Mouse (Mus musculus) hematopoietic stem cell, adult 5-6 weeks (primary cell): ENCODE data around the gene Fam78b. TPM values are rescaled to one million over a fixed set of nuclear protein-coding genes. Genes with fewer than 3 reads are reported as not detected.

Experiments used
- ATAC-seq, 2 experiments: fragments of 125-278 bp in 1 of 2; replicated peaks in 1 of 2; 2 replicates each; pipeline ENCODE4 v1.8.0; 2016 to 2017; ENCODE audit warnings: inconsistent platforms in 2 of 2, mild to moderate bottlenecking in 2 of 2, moderate number of reproducible peaks in 2 of 2, low read depth in 1 of 2, moderate TSS enrichment in 1 of 2; ENCODE audit not compliant: low FRiP score in 2 of 2, poor library complexity in 2 of 2, severe bottlenecking in 2 of 2, insufficient read depth in 1 of 2, low TSS enrichment in 1 of 2
- total RNA-seq: library from RNA; stranded (forward); fragments of 172-1452, 232-1000 nt; gene quantifications from 2 replicates; pipeline ENCODE4 v1.2.3, GENCODE M21; 2017

Fam78b gene
- total RNA-seq, 1 experiment from 2014 or later = 0.20 TPM

DNA sequence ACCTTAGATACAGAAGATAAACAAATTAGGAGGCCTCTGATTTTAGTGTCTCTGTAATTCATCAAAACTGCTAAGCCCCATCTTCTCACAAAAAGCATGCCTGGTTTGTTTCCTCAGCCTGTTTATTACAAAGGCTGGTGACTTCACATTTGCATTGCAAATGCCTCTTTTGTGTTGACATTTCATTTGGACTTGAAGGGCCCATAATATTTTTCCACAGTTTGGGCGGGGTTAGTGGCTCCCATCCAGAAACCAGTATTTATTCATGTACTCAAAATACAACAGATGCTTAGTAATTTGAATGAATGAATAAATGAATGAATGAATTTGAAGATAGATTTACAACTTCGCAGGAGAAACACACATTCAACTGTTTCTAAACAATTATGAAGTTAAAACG, 115.5 kb downstream of the Fam78b start:
- no peak for ATAC-seq

DNA sequence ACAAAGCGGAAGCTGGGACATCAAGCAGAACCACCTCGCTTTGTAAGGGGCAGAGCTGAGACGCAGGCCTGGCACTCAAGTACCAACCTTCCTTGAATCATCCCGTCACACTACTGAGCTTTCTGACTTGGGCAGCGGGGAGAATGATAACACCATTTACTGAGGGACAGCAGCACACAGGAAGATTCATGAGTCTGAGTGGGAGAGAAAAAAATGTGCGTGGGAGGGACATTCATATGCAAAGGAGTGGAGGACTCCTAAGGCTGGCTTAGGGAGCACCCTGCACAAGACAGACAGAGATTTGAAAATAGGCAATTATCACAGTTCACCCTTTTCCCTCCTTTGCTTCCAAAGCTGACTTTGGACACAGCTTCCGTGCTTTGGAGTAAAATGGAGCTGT, 117.8 kb downstream of the Fam78b start:
- ATAC-seq = no peak

DNA sequence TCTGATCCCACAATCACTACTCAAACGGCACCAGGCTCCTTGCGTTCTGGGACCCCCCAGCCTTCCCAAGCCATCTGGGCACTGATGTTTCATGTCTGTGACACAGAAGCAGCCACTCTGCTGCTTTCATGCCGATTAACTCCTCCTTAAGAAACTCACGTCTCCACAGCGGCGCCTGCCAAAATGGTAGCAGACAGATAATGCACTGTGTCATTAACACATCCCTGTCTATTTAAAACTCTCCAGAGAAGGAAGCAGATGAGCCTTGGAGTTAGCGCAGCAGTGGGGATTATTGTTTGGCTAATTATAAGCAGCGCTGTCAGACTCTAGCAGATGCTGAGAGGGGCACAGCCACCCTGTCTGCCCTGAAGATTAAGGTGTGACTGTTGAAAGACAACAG, 118.2 kb downstream of the Fam78b start:
- ATAC-seq = no peak

DNA sequence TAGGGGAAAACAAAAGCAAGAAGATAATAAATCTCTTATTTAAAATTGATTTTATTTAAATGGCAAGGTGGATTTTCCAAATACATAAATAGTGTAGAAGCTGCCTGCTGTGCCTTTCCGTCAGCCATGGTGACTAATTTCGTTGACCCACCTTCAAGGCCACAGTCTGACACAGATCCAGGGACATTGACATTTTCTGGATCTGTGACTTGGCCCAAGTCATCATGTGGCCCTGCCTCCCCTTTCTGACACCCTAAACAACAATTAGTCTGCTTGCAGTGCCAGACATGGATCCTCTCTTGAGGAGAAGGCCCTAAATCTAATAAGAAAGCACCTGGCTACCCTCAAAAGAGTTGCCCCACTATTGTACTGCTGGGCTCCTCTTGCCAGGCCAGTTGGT, 121.2 kb downstream of the Fam78b start:
- no peak for ATAC-seq

DNA sequence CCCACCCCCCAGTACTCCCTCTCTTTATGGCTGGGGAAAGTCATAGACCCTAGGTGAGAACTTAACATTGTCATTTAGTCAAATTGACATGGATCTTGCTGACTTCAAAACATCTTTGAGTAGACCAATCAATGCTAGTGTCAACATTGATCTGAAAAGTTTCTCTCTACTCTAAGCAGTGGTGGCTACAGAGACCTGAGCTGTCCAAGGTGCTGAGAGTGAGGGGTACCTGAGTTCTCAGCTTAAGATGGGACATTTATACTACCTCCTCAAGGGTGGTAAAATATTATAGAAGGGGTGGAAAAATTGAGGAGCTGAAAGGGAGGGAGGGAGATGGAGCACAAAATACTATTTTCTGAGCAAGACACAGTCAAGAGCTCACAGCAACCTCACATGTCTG, 122.3 kb downstream of the Fam78b start:
- no peak for ATAC-seq

DNA sequence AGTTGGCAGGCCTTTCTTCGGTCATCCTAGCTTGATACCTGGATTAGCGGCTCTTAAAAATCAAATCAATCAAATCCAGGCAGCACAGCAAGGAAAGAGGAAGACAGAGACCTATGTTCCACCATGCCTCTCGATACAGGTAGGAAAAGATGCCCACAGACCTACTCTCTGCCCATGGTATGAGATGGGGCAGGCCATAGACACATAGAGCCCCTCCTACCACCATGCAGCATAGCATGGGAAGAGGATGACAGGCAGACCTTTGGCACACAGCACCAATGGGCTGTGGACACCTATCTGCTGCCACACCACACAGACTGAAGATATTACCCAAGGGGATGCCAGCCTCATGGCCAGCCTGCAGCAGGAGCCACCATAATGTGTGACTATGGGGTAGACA, 124.7 kb downstream of the Fam78b start:
- no peak for ATAC-seq

DNA sequence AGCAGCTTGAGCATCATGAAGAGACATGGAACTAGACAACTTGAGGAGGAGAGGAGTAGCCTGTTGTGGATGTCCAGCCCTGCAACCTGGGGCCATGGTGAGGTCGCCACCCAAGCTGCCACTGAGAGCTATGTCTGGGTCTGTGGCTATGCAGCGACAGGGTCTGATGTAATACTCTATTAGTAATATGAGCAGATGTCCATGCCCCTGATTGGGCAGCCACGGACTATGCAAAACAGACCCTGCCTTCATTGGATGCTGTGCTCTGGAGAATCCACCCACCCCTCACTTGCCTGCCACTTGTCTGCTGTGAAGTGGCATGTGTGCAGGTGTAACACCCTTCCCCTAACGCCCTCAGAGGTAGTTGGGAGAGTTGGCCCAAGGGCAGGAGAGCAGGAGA, 125.1 kb downstream of the Fam78b start:
- no peak for ATAC-seq

DNA sequence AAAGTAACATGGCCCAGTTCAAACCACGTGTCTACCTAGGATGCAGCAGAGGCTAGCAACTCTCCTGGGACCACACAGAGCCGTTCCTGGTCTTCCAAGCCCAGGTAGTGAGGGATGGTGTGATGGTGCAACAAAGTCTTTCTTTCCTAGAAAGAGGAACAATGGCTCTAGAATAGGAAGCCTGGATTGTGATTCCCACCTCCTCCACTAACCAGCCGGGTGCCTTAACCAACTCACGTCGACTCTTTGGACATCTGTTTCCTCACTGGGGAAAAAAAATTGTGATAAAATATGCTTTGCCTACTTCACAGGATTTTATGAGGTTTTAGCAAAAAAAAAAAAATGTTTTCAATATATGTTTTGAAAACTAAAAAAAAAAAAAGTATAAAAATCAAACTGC, 134.5 kb downstream of the Fam78b start:
- no peak for ATAC-seq
